Mouse (Mus musculus) adrenal gland (tissue): Measurements from ENCODE around the gene Herpud1.

Source experiments
- intact Hi-C: fragments of 180-260 bp; cut with DNase I; formaldehyde crosslinking; loops from one replicate; pipeline ENCODE4 v1.15.1; 2025
- long read RNA-seq, 2 experiments: library from polyadenylated mRNA; unstranded; transcript quantifications; one replicate each; pipeline ENCODE4 v2.0.0; 2020; ENCODE audit warnings: borderline replicate concordance in 1 of 2; ENCODE audit not compliant: insufficient replicate concordance in 1 of 2

Herpud1 gene
- long read RNA-seq, experiment 1, transcript Herpud1-201 (8 exons, 1,873 nt) = minor isoform, 12 of 230 reads
- long read RNA-seq, experiment 1, transcript Herpud1-203 (2 exons, 690 nt) = minor isoform, 13 of 230 reads
- long read RNA-seq, experiment 1, transcript Herpud1-205 (8 exons, 1,952 nt) = major isoform, 185 of 230 reads
- long read RNA-seq, experiment 1, partial matches to known transcripts = 2 of 230 reads
- long read RNA-seq, experiment 1, other reads (novel, unspliced or antisense) = 18 of 230 reads
- long read RNA-seq, experiment 2, transcript Herpud1-201 (8 exons, 1,873 nt) = minor isoform, 26 of 330 reads
- long read RNA-seq, experiment 2, transcript Herpud1-203 (2 exons, 690 nt) = minor isoform, 16 of 330 reads
- long read RNA-seq, experiment 2, transcript Herpud1-205 (8 exons, 1,952 nt) = major isoform, 270 of 330 reads
- long read RNA-seq, experiment 2, partial matches to known transcripts = 5 of 330 reads
- long read RNA-seq, experiment 2, other reads (novel, unspliced or antisense) = 13 of 330 reads

- intact Hi-C loops = no loop called here
Observed at GRCm38 (mm10) chr8:94386214-94387026, at the start of gene Herpud1. Gene Herpud1 (plus strand): TSS chr8:94386438.

GRCm38 (mm10) chr8:94337559-94337958 is 48.7 kb upstream of the Herpud1 start:
- intact Hi-C loops = no loop called here

GRCm38 (mm10) chr8:94340796-94341195 is 45.4 kb upstream of the Herpud1 start:
- intact Hi-C loops = no loop called here

GRCm38 (mm10) chr8:94342691-94343090 is 43.5 kb upstream of the Herpud1 start:
- intact Hi-C loops = loop anchor here (2.0 kb wide), 1 partner anchor 54 kb away; no protein-coding TSS in a partner anchor

- intact Hi-C loops = loop anchor here (2.0 kb wide), 1 partner anchor 54 kb away; no protein-coding TSS in a partner anchor
Observed at GRCm38 (mm10) chr8:94343290-94343689, 42.9 kb upstream of the Herpud1 start.

- intact Hi-C loops = loop anchor here (2.0 kb wide), 1 partner anchor 53 kb away; no protein-coding TSS in a partner anchor
Observed at GRCm38 (mm10) chr8:94343778-94344320, 42.4 kb upstream of the Herpud1 start.

- intact Hi-C loops = no loop called here
Observed at GRCm38 (mm10) chr8:94345657-94346056, 40.6 kb upstream of the Herpud1 start.

GRCm38 (mm10) chr8:94346264-94346663 is 40.0 kb upstream of the Herpud1 start:
- intact Hi-C loops = no loop called here

GRCm38 (mm10) chr8:94348425-94348824 is 37.8 kb upstream of the Herpud1 start:
- intact Hi-C loops = no loop called here

- intact Hi-C loops = no loop called here
Observed at GRCm38 (mm10) chr8:94354069-94354531, 32.1 kb upstream of the Herpud1 start.

GRCm38 (mm10) chr8:94354571-94354970 is 31.7 kb upstream of the Herpud1 start:
- intact Hi-C loops = no loop called here

GRCm38 (mm10) chr8:94357220-94357619 is 29.0 kb upstream of the Herpud1 start:
- intact Hi-C loops = no loop called here

GRCm38 (mm10) chr8:94358541-94358940 is 27.7 kb upstream of the Herpud1 start:
- intact Hi-C loops = no loop called here

- intact Hi-C loops = no loop called here
Observed at GRCm38 (mm10) chr8:94361774-94362431, 24.3 kb upstream of the Herpud1 start.

- intact Hi-C loops = no loop called here
Observed at GRCm38 (mm10) chr8:94362607-94363239, 23.5 kb upstream of the Herpud1 start.

- intact Hi-C loops = no loop called here
Observed at GRCm38 (mm10) chr8:94363288-94363688, 22.9 kb upstream of the Herpud1 start.

- intact Hi-C loops = no loop called here
Observed at GRCm38 (mm10) chr8:94363906-94364305, 22.3 kb upstream of the Herpud1 start.

GRCm38 (mm10) chr8:94364686-94365312 is 21.4 kb upstream of the Herpud1 start:
- intact Hi-C loops = no loop called here

GRCm38 (mm10) chr8:94365410-94365981 is 20.7 kb upstream of the Herpud1 start:
- intact Hi-C loops = no loop called here

GRCm38 (mm10) chr8:94370839-94371238 is 15.4 kb upstream of the Herpud1 start:
- intact Hi-C loops = no loop called here
